Mouse (Mus musculus) cerebellum, adult 2 months (tissue): ENCODE measurements around the gene Ceacam19.

Source experiments
- CTCF ChIP-seq: fragments of 200-500 bp; IDR thresholded peaks from 2 replicates; pipeline ENCODE4 v1.5.1; 2011; ENCODE audit warnings: low read depth, mild to moderate bottlenecking, control low read depth, low read length, moderate library complexity, borderline replicate concordance; ENCODE audit not compliant: insufficient read depth
- POLR2A ChIP-seq: fragments of 200-500 bp; IDR thresholded peaks from 2 replicates; pipeline ENCODE4 v1.6.1; 2011; ENCODE audit warnings: low read length, control low read depth, borderline replicate concordance; ENCODE audit not compliant: insufficient read depth

- TF ChIP-seq CTCF (no peak), POLR2A (no peak)
These were observed 50.9 kb downstream of the Ceacam19 start for GRCm38 (mm10) chr7:19836843-19837242.
